Mouse (Mus musculus) lung, postnatal 0 days (tissue): ENCODE results near the gene S100a11.

Experiments used
- CTCF ChIP-seq: IDR thresholded peaks from 2 replicates; pipeline ENCODE4 v1.5.1; 2016; ENCODE audit warnings: antibody characterized with exemption, mild to moderate bottlenecking
- EP300 ChIP-seq: IDR thresholded peaks from 2 replicates; pipeline ENCODE4 v1.6.1; 2016; ENCODE audit warnings: antibody characterized with exemption, mild to moderate bottlenecking, control low read depth

DNA sequence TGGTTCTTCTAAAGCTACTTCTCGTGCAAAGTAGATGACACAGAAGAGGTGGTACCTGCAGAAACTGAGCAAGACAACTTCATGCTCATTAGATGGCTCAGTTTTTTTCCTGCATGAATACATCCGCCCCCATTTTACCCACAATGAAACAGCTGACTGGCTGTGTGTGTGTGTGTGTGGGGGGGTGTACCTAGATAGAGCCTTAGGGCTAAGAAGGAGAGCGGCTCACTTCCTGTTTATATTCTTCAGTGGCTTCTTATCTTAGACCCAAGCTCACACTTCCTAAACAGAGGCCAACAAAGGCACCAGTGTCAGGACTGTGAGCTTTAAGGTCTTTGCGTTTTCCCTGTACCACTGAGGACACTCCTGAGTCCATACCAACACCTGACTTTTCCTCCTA lies 29.7 kb downstream of the S100a11 start:
- TF ChIP-seq EP300 = 0 out of 2 replicates have a peak, but pooled peaks have one; percentile 35
- TF ChIP-seq CTCF = no peak
